Mouse (Mus musculus) cerebellum, adult 9-11 months (tissue): Measurements from ENCODE around the gene Gimap7.
"Not testable (repeated sequence)": the region's sequence is repeated elsewhere in the genome, so short reads cannot be mapped to it uniquely, and the experiment has no call there.

Source experiments
- DNase-seq: peaks from one replicate; pipeline ENCODE4 v3.0.0; 2022

Gene Gimap7

DNA sequence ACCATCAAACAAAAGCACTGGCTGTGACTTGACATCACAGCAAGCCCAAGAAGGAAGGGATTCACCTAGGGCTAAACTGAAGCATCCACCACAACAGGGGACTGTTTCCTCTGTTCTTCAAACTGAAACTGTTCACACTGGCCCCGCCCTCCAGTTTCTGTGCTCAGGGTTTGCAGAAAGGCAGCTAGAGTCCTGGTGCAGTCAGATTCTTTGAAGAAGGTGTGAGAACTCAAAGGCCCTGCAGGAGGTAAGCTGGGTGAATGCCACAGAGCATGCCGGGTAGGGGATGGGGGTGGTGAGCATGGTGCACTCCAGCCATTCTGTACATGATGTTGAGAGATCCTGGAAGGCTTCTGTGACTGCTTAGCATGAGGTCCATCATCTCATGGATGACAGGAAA is at the start of gene Gimap7, which contains the start of gene Gm28053:
TSS of gene Gimap7 (plus strand) at position 167 of the 400 bp plus-strand sequence.
TSS of gene Gm28053 (plus strand) at position 153 of the 400 bp plus-strand sequence.
- DNase-seq = no peak

DNA sequence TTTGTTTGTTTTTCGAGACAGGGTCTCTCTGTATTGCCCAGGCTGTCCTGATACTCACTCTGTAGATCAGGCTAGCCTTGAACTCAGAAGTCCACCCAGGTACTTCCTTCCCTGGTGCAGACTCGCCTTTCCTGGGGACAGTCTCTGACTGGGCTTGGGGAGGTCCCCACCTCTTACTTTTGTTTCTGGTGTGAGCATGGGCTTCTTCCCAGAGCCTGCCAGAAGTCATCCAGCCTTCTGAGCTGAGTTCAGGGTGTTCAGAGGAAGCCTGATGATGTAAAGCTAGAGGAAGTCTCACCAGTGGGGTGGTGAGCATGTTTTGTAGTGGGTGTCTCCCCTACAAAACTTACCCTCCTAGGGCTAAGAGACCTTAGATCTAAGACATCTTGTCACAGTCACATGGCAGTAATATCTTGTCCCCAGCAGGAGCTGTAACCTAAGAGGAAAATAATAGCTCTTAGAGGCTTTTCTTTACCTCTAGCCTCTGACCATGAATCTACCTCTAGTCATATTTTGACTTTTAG is 48.9 kb upstream of the Gimap7 start:
- no peak for DNase-seq

DNA sequence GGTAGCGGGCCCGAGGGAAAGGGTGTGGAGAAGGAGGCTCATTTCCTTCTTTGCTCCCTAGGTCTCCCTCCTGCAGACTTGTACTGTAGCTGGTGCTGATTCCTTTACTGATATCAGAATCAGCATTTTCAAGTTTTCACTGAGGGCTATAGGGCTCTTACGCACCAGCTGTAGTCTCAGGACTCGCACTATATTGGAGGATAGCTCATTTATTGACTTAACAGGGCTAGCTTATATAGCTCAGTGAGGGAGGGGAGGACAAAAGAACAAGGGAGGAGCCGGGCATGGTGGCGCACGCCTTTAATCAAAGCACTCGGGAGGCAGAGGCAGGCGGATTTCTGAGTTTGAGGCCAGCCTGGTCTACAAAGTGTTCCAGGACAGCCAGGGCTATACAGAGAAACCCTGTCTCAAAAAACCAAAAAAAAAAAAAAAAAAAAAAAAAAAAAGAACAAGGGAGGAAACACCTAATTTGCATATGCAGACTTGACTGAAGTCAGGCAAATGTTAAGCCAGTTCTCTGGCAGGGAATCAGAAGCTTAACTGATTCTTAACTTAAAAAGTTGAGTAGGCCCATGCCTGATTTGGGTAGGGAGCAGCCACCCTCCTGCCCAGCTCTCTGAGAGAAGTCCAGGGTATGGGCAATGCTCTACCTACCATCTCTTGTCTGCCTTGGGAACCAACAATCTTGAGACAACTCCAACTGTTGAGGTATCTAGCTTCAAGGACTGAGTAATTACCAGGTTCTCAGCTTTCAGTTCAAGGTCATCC is 43.9 kb upstream of the Gimap7 start:
- DNase-seq = no peak

DNA sequence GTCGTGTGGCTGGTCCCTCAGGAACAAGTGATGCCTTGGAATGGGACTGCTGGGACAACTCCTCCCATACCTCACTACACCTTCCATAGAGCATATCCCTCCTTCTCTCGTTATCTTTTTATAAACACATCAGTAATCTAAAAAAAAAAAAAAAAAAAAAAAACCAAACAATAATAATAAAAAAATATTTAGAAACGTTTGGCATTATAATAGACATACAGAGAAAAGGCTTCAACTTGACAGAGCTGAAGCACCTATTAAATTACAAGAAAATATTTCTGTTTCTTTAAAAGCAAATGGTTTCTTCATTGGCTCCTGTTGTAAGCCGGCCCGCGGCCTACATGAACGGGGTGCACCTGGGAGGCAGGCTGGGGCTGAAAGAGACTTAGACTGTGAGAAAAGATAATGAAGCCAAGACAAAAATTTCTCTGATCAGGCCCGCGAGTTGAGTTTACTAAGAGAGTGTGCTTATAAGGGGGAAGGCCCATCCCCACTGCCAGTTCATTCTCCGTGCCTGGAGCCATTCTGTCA is 43.0 kb upstream of the Gimap7 start:
- DNase-seq = no peak

DNA sequence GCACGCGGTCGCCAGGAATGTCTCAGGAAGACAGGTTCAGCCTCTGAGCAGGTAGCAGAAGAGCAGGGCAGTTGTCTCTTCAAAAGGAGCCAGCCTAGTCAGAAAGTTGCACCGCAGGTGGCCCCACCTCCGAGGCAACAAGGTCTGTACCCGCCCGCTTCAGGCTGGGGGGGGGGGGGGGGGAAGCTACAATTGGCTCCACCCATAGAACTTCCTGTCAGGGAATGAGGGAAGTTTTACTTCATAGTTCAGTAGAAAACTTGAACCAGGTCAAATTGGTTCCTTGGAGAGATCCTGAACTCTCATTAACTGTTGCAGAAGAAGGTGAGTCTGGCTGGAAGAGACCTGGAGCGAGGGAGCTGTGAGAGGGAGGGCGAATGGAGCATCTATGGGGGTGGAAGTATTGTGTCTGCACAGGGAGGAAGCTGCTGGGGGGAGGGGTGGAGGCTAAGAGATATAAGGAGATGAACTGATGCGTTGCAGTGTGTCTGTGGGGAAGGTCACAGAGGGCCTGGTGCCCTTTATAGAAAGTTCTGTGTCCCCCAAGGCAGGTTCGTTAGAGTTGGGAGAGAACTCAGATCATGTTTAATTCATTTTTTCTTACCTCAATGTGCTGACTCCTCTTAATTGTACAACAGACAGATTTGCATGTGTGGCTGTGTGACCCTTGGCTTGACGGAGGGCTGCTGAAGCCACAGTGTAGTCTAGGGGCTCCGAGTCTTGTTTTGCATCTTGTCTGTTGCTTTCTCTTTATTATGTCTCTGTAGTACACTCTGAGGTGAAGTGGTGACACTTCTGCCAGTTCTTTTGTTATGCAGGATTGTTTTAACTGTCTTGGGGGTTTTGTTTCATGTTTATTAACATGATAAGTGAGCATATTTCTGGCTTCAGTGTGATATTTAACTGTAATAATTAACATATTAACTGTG is 42.2 kb upstream of the Gimap7 start, which contains the start of gene Gimap9:
TSS of gene Gimap9 (plus strand) at position 199 of the 929 bp plus-strand sequence.
- DNase-seq = no peak

DNA sequence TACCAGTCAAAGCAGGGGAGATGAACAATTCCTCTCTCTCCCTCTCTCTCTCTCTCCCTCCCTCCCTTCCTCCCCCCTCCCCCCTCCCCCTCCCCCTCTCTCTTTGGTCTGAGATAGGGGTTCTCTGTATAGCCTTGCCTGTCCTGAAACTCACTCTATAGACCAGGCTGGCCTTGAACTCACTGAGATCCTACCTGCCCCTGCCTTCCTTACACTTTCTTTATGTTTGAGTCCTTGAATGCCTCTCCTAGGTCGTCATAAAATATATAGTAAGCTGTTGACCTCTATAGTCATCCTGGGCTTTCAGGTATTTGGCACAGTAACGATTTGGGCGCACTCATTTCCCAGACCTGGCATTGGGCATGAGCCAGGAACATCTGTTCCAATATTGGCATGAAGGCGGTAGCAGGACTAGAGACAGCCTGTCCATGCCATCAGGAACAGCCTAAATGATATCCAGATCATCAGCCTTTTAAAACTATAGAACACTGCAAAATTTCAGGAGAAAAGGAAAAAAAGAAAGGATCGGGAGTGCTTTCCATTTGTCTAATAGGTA is 41.5 kb upstream of the Gimap7 start:
- no peak for DNase-seq

DNA sequence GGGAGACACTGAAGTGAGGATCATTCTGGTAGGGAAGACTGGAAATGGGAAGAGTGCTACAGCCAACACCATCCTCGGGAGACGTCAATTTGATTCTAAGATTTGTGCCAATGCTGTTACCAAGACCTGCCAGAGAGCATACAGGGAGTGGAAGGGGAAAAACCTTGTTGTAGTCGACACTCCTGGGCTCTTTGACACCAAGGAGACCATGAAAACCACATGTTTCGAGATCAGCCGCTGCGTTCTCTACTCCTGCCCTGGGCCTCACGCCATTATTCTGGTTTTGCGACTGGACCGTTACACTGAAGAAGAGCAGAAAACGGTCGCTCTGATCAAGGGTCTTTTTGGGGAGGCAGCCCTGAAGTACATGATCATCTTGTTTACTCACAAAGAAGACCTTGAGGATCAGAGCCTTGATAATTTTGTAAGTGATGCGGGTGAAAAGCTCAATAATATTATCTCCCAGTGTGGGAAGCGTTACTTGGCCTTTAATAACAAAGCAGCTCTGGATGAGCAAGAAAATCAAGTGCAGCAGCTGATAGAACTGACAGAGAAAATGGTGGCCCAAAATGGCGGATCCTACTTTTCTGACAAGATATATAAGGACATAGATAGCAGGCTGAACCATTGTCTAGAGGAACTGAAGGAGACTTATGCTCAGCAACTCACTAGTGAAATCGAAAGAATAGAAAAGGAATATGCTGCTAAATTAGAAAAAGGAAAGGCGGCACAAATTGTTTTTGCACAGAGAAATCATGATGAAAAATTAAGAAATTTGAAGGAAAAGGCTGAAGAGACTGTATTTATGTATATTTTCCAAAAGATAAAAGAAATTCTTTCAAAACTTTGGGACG is 40.7 kb upstream of the Gimap7 start:
- no peak for DNase-seq

DNA sequence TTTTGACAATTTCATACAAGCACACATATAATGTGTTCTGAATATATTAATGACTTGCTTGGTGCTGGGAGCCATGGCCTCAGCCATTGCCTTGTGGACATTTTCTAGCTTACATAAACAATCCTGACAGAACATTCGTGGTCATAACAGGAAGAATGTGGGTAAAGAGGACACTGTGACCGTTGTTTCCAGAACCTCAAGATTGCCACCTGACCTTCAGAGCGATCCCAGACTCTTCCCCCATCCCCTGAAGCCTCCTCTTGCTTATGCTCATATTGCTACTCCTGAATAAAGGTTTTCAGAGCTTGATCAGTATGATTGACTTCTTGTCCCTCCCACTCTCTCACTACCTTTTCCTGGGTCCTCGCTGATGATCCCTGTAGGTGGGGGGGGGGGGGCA is 40.0 kb upstream of the Gimap7 start:
- no peak for DNase-seq

DNA sequence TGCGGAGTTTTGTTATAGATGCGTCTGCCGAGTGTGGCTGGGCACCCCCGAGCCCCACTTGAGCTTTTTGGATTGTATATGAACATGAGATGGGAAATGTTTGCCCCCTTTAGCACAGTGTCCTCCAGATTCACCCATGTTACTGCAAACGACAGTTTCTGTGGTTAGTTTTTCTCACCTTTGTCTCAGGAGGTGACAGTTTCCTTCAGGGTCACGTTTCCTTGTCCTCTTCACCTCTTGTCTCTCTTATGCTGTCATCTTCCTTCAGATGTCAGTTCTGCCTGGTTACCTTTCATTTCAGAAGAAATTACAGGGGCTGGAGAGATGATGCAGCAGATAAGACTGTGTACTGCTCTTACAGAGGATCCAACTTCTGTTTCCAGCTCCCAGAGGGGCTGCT is 38.7 kb upstream of the Gimap7 start:
- DNase-seq = no peak

DNA sequence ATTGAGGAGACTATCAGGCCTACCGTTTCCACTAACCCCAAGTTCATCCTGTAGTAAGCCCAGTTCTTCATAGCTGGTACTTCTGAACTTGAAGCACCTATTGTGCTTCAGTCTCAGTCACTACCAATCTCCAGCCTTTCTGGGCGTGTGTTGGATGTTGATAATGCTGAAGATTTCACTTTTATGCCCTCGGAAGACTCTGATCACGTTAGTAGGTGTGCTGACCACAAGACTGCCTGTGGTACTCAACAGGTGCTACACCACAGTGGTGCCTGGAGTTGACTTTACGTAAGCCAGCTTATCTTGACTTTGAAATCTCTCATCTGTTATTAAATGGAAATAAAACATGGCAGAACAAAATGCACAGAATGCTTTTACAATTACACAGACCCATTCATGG is 38.0 kb upstream of the Gimap7 start:
- DNase-seq = no peak

DNA sequence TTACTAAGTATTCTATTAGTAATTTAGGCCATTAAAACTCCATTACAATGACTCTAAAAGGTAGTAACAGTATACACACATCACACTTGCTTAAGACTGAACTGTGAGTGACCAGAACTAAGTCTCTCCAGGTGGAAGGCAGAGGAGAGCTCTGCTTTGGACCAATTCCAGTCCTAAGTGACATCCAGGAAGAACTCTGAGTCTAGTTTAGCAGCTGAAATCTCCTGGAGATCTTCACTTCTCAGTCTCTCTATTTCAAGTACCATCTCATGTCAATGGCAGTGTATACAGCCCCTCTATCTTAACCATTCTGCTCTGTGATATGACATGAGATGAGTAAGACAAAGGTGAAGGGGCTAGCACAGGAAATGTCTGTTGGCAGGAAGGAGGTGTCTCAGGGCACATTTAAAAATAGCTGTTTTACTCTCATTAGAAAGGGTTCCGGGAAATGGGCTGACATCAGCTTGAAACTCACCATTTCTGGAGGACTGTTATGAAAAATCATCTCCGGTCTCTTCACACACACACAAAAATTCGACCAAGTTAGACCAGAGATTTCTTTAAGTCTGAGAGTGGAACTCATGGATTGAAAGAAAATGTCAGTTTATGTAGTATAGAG is 36.8 kb upstream of the Gimap7 start:
- DNase-seq = no peak

DNA sequence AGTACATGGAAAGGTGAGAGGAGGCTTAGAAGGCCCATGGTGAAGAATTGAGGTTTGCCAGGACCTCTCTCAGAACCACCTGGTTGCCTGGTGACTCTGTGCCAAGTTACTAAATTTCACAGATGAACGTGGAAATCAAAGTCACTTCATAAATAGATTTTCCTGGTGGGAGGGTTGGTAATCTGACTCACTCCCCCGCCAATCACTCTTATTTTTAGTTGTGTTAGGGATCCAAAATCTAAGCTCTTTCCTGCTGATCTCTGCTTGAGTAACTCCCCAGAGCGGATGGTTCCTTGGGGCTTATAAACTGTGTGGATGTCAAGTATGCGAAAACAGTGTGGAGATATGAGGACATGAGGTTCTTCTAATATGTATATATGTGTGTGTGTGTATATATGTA is 36.1 kb upstream of the Gimap7 start:
- no peak for DNase-seq

DNA sequence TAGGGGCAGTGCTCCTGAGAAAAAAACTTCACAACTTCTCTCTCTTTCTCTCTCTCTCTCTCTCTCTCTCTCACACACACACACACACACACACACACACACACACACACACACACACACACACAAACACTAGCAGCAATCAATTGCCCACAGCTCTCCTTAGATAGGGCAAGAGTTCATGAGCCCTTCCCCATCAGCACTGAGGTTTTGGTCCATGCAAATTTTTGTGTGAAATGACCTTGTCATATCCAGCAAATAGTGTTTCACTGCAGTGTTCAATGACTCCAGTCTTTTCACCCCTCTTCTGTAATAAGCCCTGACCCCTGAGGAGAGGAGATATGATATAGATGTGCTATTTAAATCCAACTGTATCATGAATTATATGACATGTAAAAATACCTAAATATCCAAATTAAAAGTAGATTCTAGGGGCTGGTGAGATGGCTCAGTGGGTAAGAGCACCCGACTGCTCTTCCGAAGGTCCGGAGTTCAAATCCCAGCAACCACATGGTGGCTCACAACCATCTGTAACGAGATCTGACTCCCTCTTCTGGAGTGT is 35.1 kb upstream of the Gimap7 start:
- not testable (repeated sequence) for DNase-seq

DNA sequence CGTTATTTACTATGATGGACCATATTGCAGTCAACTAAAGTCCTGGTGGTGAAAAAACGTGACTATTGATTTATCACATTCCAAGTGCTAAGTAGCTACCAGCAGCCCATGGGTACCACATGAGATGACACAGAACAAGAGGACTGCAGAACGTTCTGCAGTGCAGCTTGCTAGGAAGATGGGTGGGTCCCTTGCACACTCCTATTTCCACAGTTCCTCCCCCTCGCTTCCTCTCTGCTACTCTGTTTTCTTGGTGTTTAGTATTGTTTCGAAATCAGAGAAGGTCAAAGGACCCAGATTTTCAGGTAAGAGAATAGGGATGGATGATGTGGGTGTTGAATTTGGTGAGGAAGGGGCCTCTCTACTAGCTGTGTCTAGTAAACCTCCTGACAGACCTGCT is 34.1 kb upstream of the Gimap7 start, which contains the start of gene Gimap4:
TSS of gene Gimap4 (plus strand) at position 231 of the 400 bp plus-strand sequence.
- DNase-seq = no peak

DNA sequence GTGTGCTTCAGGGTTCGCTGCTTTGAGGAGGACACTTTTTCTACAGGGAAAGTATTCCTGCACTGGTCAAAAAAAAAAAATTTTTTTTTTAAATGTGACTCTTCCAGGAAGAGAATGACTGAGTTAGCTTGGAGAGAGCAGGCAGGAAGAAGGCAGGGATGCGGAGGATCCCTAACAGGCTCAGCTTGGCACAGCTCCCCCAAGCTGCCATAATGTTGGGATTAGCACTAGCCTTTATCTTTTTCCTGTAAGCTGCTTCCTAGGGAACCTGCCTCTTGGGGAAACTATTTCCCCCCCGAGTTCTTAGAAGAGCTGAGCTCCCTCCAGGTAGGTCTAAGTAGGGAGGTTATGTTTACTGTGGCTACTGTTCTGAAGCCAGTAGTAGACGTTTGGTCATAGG is 33.6 kb upstream of the Gimap7 start:
- no peak for DNase-seq

DNA sequence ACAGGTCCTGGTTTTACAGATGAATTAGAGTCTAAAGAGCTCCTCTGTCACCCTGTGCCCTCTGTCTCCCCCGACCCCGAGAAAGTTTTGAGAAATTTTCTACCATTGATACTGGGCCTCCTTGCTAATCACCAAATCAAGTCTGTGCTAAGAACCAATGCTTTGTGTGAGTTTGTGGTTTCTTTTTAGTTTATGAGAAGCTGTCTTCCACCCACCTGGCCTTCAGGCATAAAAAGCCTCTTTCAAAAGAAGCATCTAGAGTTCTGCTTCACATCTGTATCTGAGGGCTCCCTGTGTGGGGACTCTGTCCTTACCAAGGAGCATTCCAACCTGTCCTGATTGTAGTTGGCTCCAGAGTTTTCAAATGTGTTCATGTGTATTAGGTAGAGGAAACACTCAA is 33.2 kb upstream of the Gimap7 start:
- DNase-seq = no peak

DNA sequence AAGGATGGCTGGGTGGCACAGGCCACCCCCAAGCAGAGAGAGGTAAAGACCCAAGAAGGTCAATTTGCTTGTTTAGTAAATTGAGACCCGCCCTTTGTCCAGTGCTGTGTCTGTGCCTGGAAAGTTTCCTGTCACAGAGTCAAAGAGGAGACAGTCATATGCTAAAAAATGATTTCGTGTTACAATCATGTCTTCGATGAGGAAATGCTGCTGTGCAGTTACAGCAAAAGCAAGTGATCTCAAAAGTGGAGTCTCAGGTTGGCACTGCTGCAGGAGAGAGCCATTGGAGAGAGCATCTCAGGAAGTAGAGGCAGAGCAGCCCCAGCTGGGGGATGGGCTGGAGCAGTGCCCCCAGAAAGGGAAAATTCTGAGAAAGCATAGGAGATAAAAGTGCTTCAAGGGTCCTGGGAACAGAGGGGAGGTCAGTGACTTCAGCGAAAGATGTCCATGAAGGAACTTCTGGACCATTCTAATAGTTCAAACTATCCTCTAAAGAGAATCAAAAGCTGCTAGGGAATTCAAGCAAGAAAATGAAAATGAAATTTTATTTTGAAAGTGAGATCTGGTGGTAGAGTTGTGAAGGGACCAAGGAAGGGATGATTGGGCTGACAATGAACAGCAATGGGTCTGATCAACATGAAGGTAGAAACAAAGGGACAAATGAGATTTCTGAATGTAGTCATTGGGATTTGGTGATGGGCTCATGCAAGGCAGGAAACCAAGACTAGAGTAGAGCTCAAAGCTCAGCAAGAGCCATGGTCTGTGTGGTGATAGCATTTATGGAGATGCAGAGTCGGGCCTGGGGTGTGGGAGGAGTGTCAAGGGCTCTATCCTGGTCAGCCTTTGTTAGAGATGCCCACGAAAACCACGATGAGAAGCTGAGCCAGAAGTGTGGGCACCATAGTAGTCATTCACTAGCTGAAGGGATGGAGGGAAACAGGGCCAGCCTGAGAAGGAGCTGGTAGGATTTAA is 32.4 kb upstream of the Gimap7 start:
- no peak for DNase-seq

DNA sequence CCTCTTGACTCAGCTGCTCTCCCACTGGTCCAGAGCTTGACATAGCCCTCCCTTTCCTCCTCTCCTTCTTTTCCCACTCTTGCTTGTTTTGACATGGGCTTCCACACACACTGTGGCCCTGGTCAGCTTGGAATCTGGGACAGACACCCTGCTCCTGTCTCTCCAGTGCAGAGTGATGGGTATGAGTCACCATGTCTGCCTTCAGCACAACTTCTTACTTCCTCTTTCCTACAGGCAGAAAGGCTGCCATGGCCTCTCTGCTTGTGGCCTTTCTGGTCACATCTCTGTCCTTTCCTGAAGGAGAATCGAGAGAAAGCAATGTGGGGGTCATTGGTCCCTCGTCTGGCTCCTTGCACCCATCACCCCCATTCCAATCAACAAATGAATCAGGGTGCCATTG is 31.3 kb upstream of the Gimap7 start:
- DNase-seq = no peak

DNA sequence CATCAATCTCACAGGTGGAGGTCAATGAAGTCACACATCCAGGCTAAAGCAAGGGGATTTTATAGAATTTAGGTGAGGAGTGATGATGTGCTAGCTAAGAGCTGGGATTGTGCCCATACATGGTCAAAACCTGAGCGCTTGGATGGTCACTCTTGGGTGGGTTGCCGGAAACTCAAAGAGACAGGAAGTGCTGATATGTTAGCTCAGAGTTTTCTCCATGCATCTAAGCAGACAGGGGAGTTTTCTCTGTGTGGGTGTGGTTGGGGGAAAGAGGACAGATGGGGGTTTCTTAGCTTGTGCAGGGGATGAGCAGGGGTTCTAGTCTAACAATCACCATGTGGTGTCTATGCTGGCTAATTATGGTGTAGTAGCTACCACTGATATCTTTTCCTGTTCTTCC is 29.1 kb upstream of the Gimap7 start:
- DNase-seq = no peak

DNA sequence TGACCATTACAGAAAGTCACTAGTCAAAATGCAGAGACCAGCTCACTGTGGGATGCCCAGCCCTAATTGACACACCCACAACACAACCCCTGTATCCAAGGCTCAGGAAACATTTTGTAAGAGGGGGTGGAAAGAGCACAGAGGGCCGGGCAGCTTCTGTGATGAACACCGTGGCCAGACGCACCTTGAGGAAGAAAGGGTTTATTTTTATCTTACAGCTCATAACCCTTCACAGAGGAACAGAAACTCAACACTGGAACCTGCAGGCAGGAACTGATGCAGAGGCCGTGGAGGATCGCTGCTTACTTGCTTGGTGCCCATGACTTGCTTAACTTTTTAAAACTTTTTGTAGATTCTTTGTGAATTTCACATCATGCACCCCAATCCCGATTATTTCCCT is 25.5 kb upstream of the Gimap7 start:
- DNase-seq = no peak
